Mouse (Mus musculus) ZHBTc4 (cell line): ENCODE measurements around the gene Snx15.

Source experiments
- DNase-seq: peaks from one replicate; pipeline ENCODE4 v3.0.0-alpha.2; 2011; ENCODE audit warnings: low read depth, low spot score

Gene Snx15

GRCm38 (mm10) chr19:6121761-6122160 is 6.3 kb downstream of the Snx15 start:
- DNase-seq: peak; percentile 60

GRCm38 (mm10) chr19:6118677-6119185 is 9.4 kb downstream of the Snx15 start:
- no peak for DNase-seq

- peak; percentile 97 for DNase-seq
Measured at GRCm38 (mm10) chr19:6117986-6118676, 10.0 kb downstream of the Snx15 start, which contains the start of gene Sac3d1. Gene Sac3d1 (minus strand): TSS chr19:6118650.

- no peak for DNase-seq
Measured at GRCm38 (mm10) chr19:6117346-6117985, 10.6 kb downstream of the Snx15 start.

- DNase-seq: no peak
Measured at GRCm38 (mm10) chr19:6116113-6116850, 11.8 kb downstream of the Snx15 start.

- DNase-seq: no peak
Measured at GRCm38 (mm10) chr19:6113116-6113515, 15.0 kb downstream of the Snx15 start.

GRCm38 (mm10) chr19:6105586-6105985 is 22.5 kb downstream of the Snx15 start, which contains the start of gene Naaladl1:
Gene Naaladl1 (plus strand): TSS chr19:6105782.
- DNase-seq: no peak

- DNase-seq: no peak
Measured at GRCm38 (mm10) chr19:6104476-6104875, 23.6 kb downstream of the Snx15 start.

GRCm38 (mm10) chr19:6102169-6102853 is 25.8 kb downstream of the Snx15 start:
- DNase-seq: no peak

GRCm38 (mm10) chr19:6101186-6101585 is 26.9 kb downstream of the Snx15 start:
- DNase-seq: no peak

GRCm38 (mm10) chr19:6097847-6098246 is 30.3 kb downstream of the Snx15 start:
- DNase-seq: no peak

GRCm38 (mm10) chr19:6094119-6094518 is 34.0 kb downstream of the Snx15 start, which contains the start of gene AC131692.1:
Gene AC131692.1 (plus strand): TSS chr19:6094419.
- no peak for DNase-seq

GRCm38 (mm10) chr19:6088841-6089240 is 39.3 kb downstream of the Snx15 start:
- DNase-seq: peak; percentile 58

- DNase-seq: peak; percentile 96
Measured at GRCm38 (mm10) chr19:6085417-6085879, 42.7 kb downstream of the Snx15 start.

- DNase-seq: peak; percentile 99
Measured at GRCm38 (mm10) chr19:6084478-6085248, 43.4 kb downstream of the Snx15 start, which contains the start of the genes Zfpl1 and Cdca5. Gene Zfpl1 (minus strand): TSS chr19:6084956. Gene Cdca5 (plus strand): TSS chr19:6084983.

GRCm38 (mm10) chr19:6082156-6082555 is 45.9 kb downstream of the Snx15 start, which contains the start of gene Gm28374:
Gene Gm28374 (minus strand): TSS chr19:6082256.
- DNase-seq: no peak

GRCm38 (mm10) chr19:6079983-6080480 is 48.1 kb downstream of the Snx15 start, which contains the start of gene Tmem262:
Gene Tmem262 (plus strand): TSS chr19:6080033.
- DNase-seq: no peak

- DNase-seq: peak; percentile 96
Measured at GRCm38 (mm10) chr19:6076564-6077393, 51.3 kb downstream of the Snx15 start, which contains the start of gene Vps51. Gene Vps51 (minus strand): TSS chr19:6077231.

GRCm38 (mm10) chr19:6073889-6074288 is 54.2 kb downstream of the Snx15 start:
- DNase-seq: no peak
